Mouse (Mus musculus) T-cell, adult 2 months (primary cell): ENCODE measurements around the gene Tacr2.

Source experiments
- DNase-seq: peaks from one replicate; pipeline ENCODE4 v3.0.0; 2022; ENCODE audit warnings: low spot score

The Tacr2 gene

DNA sequence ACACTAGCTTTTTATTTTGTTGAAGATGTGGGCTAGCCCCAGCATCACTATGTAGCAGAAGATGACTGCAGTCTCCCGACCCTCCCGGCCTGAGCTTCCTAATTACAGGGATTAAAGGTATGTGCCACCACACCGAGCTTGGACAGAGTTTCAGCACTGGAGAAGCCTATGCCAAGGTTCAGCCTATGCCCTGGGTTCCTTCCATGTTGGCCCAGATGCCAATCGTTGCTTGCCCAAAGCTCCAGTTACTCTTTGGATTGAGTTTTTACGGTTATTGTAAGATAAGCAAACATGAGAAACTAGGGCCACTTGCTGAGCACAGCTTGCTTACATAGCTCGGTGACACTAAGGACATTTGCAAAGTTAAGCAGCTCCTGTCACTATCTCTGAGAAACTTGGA, 52.9 kb downstream of the Tacr2 start:
- no peak for DNase-seq

DNA sequence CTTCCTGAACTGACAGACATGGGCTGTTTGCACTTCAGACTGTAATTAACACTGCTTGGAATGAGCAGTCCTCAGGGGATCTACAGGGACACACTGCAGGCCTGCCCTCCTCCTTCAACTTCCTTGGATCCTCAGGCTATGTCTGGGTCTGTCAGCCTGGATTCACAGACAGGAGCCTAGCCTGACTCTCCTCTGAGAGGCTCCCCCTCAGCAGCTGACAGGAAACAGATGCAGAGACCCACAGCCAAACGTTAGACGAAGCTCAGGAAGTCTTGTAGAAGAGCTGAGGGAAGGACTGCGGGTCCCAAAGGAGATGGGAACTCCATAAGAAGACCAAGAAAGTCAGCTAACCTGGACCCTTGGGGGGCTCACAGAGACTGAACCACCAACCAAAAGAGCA, 54.2 kb downstream of the Tacr2 start:
- DNase-seq: no peak

DNA sequence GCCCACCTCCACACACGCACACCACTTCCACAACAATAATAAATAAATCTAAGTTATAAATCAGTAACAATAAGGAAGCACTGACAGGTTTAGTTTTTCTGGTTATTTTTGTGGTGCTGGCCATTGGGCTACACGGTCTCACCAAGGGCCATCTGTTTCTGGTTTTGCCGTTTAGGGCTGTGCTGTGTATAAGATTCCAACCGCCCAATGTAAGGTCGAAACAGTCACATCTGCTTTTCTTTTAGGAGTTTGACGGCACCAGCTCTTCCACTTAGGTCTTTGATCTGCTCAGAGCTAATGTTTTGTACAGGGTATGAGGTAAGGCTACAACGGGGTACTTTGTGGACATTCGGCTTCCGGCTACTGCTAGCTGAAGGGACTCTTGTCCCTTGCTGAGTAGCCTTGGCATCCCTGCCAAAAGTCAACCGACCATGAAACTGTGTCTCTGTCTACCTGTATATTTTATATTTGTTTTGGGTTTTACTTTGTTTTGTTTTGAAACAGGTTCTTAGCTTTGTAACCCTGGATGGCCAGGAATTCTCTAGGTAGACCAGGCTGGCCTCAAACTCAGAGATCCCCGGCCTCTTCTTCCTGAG, 56.8 kb downstream of the Tacr2 start:
- DNase-seq: no peak

DNA sequence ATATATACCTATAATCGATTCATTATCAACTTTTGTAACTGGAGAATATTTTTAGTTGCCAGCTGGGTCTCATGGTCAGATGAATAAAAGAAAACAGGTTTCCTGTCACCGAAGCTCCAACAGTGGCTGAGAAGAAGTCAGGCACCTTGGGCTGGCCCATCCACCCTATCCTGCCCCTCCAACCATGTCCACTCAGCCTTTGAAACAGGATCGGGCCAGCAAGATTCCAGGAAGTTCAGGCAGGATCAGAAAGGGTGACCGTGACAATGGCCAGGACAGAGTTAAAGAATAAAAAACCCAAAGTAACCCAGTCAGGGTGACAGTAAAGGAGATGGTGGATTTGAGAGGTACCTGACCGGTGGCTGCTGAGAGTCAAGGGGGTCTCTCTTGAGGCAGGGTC, 57.4 kb downstream of the Tacr2 start:
- DNase-seq: no peak

DNA sequence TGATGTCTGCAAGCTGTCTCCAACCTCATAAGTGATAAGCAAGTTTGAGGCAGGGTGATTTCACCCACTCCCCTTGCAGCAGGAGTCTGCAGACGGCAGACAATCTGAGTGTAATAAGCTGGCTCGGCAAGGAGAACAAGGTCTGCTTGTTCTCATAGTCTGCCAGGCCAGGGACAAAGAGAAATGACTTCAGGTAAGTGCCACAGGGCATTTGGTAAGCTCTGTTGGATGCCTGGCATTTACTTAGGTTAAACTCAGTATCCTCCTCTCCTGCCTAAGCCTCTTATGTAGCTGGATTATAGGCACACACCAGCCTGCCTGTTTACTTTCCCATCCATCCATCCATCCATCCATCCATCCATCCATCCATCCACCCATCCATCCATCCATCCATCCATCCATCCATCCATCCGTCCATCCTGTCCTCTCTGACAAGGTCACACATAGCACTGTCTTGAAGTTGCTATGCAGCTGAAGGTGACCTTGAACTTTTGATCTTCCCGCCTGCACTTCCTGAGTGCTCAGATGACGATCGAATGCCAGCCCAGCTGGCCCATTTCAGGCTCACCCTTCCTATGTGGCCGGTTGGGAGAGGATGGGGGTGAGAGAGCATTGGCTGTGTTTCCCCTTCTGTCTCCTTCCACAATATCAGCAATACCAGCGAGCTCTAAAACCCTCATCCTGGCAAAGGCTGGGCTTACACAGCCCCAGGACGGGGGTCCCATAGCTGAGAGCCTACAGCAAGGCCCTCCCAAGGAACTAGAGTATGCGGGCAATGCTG, 58.2 kb downstream of the Tacr2 start:
- DNase-seq: no peak

DNA sequence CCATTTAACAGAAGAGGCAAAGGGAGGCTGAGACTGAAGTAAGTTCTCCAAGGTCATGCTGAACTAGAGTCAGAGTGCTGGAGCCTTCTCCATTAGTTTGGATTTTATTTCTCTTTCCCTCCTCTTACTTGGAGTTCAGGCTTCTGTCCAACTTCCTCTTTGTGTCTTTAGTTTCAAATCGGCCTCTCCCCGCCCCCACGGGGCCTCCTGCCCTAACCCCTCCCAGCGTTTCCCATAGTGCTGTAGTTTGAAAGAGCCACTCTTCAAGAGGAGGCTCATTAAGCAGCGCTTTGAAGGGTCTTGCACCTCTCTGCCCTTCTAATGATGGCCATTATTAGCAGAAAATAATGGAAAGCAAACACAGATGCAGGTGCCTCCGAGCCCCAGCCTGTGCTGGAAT, 59.2 kb downstream of the Tacr2 start:
- DNase-seq: no peak

DNA sequence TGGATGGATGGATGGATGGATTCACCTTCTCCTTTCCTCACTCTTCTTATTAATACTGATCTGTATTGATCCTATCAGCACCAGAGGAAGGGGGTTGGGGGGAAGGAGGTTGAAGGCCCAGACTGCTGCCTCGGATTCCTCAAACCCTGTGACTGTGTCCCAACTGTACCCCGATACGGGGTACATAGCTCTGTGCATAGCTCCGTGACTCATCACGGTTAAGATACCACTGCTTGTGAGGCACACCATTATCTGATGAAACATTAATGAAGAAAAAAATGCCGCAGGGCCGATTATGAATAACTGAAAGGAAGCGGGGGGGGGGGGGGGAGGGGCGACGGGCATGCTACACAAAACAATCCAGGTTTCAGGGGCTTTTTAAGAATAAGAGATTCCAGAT, 60.9 kb downstream of the Tacr2 start:
- DNase-seq: no peak

DNA sequence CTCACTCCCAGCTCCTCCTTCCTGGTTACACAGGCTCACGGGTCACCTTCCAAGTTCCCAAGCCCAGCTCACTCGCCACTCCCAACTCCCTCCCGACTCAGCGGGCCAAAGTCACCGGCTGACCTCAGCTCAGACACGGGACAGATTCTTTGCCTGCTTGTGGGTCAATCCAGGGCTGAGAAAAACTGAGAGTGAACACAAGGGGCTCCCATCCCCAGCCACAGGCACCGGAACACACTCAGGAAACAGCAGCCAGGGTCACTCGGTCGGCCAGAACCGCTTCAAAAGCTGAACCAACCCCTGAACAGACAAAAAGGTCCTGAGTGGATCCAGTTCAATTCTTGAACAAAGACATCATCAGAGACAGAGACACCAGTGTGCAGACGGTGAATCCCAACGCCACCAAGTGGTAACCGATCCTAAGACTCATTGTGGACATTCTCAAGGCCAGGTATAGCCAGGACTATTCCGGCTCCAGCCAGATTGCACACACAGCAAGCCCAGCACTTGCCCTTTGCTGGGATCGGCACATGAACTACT, 61.7 kb downstream of the Tacr2 start:
- no peak for DNase-seq
